Mouse (Mus musculus) G1E-ER4 (cell line): ENCODE results near the gene Ppfia4. TPM values are rescaled to one million over a fixed set of nuclear protein-coding genes. Genes with fewer than 3 reads are reported as not detected.

Experiments used
- GATA1 ChIP-seq: IDR thresholded peaks from one replicate; pipeline ENCODE4 v1.8.0; 2012; ENCODE audit warnings: low read length, inconsistent platforms
- polyA plus RNA-seq: library from polyadenylated mRNA; stranded (reverse); fragments of >175 nt; gene quantifications from 2 replicates; pipeline ENCODE4 v1.2.3, GENCODE M21; 2012

Gene Ppfia4
- polyA plus RNA-seq, result 0.04 and 0.08 TPM in 2 replicates

DNA sequence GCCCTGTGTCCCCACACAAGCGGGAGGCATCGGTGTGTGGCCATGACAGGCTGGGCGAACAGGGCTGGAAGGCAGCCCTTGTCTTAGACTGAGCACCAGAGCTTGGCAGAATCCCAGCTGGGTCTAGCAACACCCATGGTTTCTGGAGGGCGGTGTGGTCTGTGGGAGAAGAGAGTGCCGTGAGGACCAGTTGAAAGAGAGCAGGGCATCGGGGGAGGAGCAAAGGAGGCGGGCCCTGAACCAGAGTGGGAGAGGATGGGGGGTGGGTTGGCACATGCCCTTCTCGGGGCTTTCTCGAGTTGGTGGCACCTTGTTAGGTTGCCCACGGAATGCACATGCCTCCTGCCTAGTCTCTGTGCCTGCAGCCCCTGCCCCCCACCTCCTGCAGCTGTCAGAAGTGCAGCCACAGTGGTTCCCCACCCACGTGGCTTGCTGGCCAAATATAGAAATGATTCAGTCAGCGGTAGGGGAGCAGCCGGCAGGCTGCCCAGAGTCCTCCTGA lies at the start of gene Ppfia4:
Ppfia4 (minus strand) TSS at position 159 of the 502 bp plus-strand sequence.
- TF ChIP-seq GATA1, result no peak

- no peak for TF ChIP-seq GATA1
Measured at GRCm38 (mm10) chr1:134381795-134382625, 49.3 kb upstream of the Ppfia4 start.

- no peak for TF ChIP-seq GATA1
Measured at GRCm38 (mm10) chr1:134381051-134381450, 48.3 kb upstream of the Ppfia4 start.

GRCm38 (mm10) chr1:134374124-134374523 lies 41.4 kb upstream of the Ppfia4 start:
- TF ChIP-seq GATA1, result no peak

DNA sequence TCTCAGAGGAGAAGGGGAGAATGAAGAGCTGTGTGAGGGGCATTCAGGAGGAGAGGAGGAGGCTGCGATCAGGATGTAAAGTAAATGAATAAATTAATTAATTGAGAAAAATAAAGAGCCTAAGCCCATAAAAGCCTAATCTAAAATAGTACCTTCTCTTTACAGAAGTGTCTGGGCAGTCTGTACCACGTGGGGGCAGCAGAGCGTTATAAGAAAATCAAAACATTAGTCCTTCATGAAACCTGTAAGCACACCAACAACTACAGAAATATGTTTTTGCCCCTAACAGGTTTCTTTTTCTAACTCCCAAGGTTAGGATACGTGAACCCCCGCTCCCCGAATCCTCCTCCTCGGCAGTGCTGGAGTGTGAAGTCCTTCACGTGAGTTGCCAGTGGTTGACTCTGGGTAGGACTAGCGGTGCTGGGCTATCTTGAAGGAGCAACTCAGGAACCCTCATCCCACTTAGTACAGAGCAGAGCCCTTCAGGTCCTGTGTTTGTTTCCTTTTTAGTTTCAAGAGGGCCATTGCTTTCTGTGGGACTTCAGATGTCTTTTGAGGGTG lies 36.1 kb upstream of the Ppfia4 start:
- no peak for TF ChIP-seq GATA1

GRCm38 (mm10) chr1:134365491-134365890 lies 32.8 kb upstream of the Ppfia4 start:
- no peak for TF ChIP-seq GATA1

DNA sequence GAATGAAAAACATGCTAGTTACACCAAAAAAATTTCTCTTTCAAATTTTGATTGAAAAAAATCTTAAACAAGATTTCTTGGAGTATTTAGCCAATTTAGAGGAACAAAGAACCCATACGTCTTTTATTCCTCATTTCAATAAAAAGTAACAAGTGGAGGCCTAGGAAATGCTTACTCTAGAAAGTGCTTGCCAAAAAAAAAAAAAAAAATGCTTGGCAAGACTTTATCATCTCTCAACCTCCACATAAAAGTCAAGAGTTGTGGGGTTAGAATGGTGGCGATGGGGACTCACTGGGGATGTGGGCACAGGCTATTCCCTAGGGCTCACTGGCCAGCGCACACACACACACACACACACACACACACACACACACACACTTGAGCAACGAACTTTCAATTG lies 30.5 kb upstream of the Ppfia4 start:
- TF ChIP-seq GATA1, result no peak

- TF ChIP-seq GATA1, result no peak
Measured at GRCm38 (mm10) chr1:134361857-134362212, 29.1 kb upstream of the Ppfia4 start, which contains the start of gene Tmem183a. Gene Tmem183a, minus strand, starts transcription at chr1:134361979.

DNA sequence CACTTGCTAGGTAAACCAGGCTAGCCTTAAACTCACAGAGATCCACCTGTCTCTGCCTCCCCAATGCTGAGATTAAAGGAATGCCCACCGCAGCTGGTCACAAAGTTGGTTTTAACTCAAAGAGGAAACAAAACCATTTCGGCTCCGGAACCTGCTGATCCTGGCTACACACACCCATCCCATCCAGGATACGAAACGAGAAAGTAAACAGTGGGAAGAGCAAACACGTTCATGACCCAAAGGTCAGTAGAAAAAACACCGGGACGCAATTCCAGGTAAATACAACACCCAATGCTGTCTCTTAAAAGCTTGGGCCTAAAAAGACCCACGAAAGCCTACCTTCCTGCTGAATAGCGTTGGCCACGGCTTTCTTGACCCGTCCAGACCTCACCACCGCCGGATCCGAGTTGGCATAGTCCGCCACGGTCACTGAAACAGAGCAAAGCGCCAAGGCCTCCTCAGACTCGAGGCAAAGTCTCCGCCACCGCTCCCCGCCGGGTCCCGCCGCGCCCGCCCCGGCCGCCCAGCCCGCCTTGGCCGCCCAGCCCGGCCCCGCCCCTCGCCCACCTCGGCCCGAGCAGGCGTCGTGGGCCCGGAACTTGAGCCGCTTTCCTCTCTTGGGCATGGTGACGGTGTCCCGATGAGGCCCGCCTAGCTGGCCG lies 28.6 kb upstream of the Ppfia4 start:
- TF ChIP-seq GATA1, result no peak

DNA sequence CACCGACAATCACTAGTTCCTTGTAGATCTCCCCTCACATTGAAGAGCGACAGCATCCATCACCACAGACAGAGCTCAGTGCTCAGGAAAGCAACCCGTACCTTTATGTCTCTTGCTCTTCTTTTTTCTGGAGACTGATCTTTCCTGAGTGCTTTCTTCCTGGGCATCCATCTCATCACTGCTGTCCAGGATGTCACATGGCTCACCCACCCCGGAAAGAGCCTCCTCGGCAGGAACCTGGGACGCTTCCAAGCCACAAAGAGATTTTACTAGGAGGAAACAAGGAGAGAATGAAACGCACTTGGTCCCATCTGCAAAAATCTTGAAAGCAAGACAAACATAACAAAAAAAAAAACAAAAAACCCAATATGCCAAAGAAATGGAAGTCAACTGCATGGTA lies 27.9 kb upstream of the Ppfia4 start:
- no peak for TF ChIP-seq GATA1

GRCm38 (mm10) chr1:134357461-134357860 lies 24.7 kb upstream of the Ppfia4 start:
- no peak for TF ChIP-seq GATA1

DNA sequence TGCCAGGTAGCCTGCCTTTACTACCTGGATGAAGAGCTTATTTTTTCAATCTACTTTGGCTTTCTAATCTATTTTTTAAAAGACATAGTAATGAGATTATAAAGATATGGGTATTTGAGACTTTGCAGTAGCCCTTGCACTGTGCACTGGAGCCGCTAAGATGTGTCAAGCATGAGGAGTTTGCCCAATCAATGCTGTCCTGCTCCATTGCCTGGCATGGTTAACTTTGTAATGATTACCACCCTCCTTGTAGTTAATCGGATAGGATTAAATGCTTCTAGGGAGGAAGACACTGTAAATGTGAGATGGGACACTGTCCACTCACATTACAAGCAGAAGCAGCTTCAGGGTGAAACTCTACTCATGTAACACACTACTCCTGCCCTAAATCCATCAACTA lies 20.6 kb upstream of the Ppfia4 start:
- no peak for TF ChIP-seq GATA1

DNA sequence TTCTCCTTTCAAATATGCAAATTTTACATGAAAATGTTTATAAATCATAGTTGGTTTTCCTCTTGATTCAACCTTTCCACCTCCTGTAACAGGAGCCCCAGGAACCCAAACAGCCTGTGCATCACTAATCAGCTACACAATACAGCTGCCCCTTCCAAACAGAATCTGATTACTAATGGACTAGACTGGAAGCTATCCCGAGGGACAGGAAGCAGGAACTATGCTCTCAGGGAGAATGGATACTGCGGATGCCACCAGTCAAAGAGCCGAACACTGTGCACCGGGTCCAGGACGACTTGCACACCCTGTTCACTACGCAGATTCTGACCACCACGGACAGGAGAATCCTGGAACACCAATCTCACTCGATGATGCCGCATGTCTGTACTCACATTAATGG lies 15.1 kb upstream of the Ppfia4 start:
- no peak for TF ChIP-seq GATA1

- TF ChIP-seq GATA1, result no peak
Measured at GRCm38 (mm10) chr1:134345075-134345474, 12.3 kb upstream of the Ppfia4 start.

- no peak for TF ChIP-seq GATA1
Measured at GRCm38 (mm10) chr1:134344005-134344950, 11.6 kb upstream of the Ppfia4 start.
